Mouse (Mus musculus): ENCODE results near the gene Slc2a13. TPM values are rescaled to one million over a fixed set of nuclear protein-coding genes. Genes with fewer than 3 reads are reported as not detected.

Gene Slc2a13
- 0.43 and 0.62 TPM in 2 replicates for polyA plus RNA-seq (2016; fragmentation: Nextera tagmentation; extraction: Ambion mirVana)

- peak; percentile 91 for DNase-seq (ENCODE audit: extremely low spot score, low spot score)
- 0% methylated on average over 25 of the region's 26 CpGs for WGBS
- Histone ChIP-seq H3K27me3 (ENCODE audit: poor library complexity, severe bottlenecking) (peaks cover 27% of the 10 kb centered on the region), H3K9me3 (no peaks in the 10 kb centered on the region; the same call in 1 of the 2 replicates), H3K4me3 (peak within 1 kb of the TSS; percentile 78), H3K27ac (peak within 1 kb of the TSS; percentile 86), H3K36me3 (replicated peaks) (no peaks in the 10 kb centered on the region), H3K4me1 (peaks cover 23% of the 10 kb centered on the region)
Observed at GRCm38 (mm10) chr15:91573111-91573538, at the start of gene Slc2a13. Gene Slc2a13 (minus strand): TSS chr15:91573261.

GRCm38 (mm10) chr15:91616016-91616415 lies 43.0 kb upstream of the Slc2a13 start:
- 91% methylated on average over 12 of the region's 12 CpGs for WGBS
- Histone ChIP-seq H3K27ac (no peak overlapping the region), H3K27me3 (ENCODE audit: poor library complexity, severe bottlenecking) (no peaks in the 10 kb centered on the region), H3K36me3 (replicated peaks) (no peaks in the 10 kb centered on the region), H3K9me3 (no peaks in the 10 kb centered on the region), H3K4me1 (no peaks in the 10 kb centered on the region), H3K4me3 (no peak overlapping the region)
- no peak for DNase-seq (ENCODE audit: extremely low spot score, low spot score)

DNA sequence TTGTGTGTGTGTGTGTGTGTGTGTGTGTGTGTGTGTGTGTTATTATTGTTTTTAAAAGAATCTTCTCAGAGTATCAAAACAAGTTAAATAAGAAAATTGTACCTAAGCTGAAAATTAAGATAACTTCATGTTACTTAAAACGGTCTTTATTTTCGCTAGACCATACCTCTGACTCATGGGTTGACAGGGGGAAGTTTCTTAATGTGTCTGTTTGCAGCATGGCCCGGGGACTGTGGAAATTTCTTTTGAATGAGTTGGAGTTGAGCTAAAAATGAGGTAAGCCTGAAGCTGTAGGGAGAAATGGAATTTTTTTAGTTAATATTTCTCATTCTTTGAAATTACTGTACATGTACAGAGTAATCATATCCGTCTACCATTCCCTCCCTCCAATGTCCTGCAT lies 42.5 kb upstream of the Slc2a13 start:
- no peak for DNase-seq (ENCODE audit: extremely low spot score, low spot score)
- H3K36me3 ChIP-seq (replicated peaks), result no peaks in the 10 kb centered on the region
- H3K27me3 ChIP-seq (ENCODE audit: poor library complexity, severe bottlenecking), result no peaks in the 10 kb centered on the region
- no peak overlapping the region for H3K27ac ChIP-seq
- no peaks in the 10 kb centered on the region for H3K4me1 ChIP-seq
- H3K9me3 ChIP-seq, result no peaks in the 10 kb centered on the region
- WGBS, result 94% methylated on average over 4 of the region's 4 CpGs
- H3K4me3 ChIP-seq, result no peak overlapping the region

DNA sequence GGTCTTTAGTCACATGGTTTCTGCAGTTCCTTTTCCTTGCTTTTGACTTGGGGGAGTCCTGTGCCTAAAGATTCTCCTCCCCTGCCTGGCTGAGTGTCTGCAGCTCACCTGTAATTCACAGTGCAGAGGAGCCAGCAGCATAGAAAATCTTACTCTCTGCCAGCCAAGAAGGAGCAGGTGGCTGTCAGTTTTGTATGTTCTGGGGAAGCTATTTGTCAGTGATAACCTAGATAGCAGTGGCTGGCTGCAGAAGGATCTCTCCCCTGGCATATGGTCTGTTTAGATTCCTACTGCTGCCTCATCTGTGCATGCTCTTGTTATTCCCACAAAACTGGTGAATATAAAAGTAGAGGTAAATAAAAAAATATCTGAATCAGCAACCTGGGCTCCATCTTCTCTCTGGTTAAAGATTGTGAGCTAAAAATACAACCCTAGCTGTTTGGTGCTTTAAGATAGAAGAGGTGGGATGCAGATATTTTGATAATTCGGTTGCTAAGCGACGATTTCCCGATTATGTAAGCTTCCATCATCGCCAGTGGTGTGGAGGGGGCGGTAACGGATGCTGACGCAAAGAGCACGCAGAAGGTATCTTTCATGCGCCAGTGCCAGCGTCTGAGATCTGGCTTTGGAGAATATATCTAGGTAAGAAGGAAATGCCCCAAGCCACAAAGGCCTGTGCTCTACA lies 41.1 kb upstream of the Slc2a13 start:
- WGBS, result 96% methylated on average over 11 of the region's 11 CpGs
- no peak overlapping the region for H3K4me3 ChIP-seq
- no peaks in the 10 kb centered on the region for H3K27me3 ChIP-seq (ENCODE audit: poor library complexity, severe bottlenecking)
- H3K27ac ChIP-seq, result no peak overlapping the region
- no peaks in the 10 kb centered on the region for H3K4me1 ChIP-seq
- no peak for DNase-seq (ENCODE audit: extremely low spot score, low spot score)
- H3K36me3 ChIP-seq (replicated peaks), result no peaks in the 10 kb centered on the region
- no peaks in the 10 kb centered on the region for H3K9me3 ChIP-seq

DNA sequence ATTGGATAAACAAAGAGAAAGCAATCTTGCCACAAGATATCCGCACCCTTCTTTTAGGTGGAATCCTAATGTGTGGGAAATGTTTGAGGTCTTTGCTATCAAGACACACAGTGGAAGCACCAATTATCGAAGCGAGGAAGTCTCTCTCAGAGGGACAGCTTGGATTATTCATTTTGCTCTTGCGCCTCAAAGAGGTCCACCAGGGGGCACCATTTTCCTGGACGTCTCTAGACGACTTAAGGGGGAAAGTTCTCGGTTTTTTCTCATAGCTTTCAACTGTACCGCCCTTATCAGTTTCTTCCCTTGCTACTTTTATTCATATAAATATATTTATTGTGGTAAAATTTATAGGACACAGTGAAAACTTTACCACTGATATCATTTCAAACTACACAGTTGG lies 36.7 kb upstream of the Slc2a13 start:
- Histone ChIP-seq H3K27me3 (ENCODE audit: poor library complexity, severe bottlenecking) (no peaks in the 10 kb centered on the region), H3K27ac (no peak overlapping the region), H3K9me3 (no peaks in the 10 kb centered on the region), H3K4me1 (no peaks in the 10 kb centered on the region), H3K36me3 (replicated peaks) (no peaks in the 10 kb centered on the region), H3K4me3 (no peak overlapping the region)
- WGBS, result 29% methylated on average over 8 of the region's 8 CpGs
- peak; percentile 29 for DNase-seq (ENCODE audit: extremely low spot score, low spot score)

DNA sequence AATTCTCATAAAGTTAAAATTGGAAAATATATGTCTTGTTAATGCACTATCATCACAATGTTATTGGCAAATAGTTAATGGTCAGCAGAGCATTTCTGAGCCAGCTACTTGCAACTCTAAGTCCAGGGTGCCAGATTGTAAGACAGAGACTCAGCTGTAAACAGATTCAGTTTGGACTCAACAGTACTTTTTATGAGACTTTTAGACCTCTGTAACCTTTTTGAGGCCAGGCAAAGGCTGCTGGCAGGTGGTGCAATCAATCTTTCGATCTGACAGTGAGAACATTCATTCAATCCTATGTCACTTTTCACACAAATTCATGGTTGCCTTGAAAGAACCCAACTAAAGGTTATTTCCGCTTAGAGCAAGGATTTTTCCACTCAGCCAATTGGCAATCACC lies 35.8 kb upstream of the Slc2a13 start:
- WGBS, result 85% methylated on average over 2 of the region's 2 CpGs
- no peaks in the 10 kb centered on the region for H3K36me3 ChIP-seq (replicated peaks)
- no peak overlapping the region for H3K4me3 ChIP-seq

GRCm38 (mm10) chr15:91601197-91601596 lies 28.1 kb upstream of the Slc2a13 start:
- H3K27ac ChIP-seq, result no peak overlapping the region
- H3K36me3 ChIP-seq (replicated peaks), result no peaks in the 10 kb centered on the region
- no peaks in the 10 kb centered on the region for H3K9me3 ChIP-seq
- 93% methylated on average over 7 of the region's 7 CpGs for WGBS
- H3K4me1 ChIP-seq, result no peaks in the 10 kb centered on the region
- no peaks in the 10 kb centered on the region for H3K27me3 ChIP-seq (ENCODE audit: poor library complexity, severe bottlenecking)
- DNase-seq (ENCODE audit: extremely low spot score, low spot score), result no peak
- H3K4me3 ChIP-seq, result no peak overlapping the region

More for the DNA sequence above, 35.8 kb upstream of the Slc2a13 start:
- Histone ChIP-seq H3K4me1 (no peaks in the 10 kb centered on the region), H3K27ac (no peak overlapping the region), H3K9me3 (no peaks in the 10 kb centered on the region), H3K27me3 (ENCODE audit: poor library complexity, severe bottlenecking) (no peaks in the 10 kb centered on the region)
- DNase-seq (ENCODE audit: extremely low spot score, low spot score), result no peak

DNA sequence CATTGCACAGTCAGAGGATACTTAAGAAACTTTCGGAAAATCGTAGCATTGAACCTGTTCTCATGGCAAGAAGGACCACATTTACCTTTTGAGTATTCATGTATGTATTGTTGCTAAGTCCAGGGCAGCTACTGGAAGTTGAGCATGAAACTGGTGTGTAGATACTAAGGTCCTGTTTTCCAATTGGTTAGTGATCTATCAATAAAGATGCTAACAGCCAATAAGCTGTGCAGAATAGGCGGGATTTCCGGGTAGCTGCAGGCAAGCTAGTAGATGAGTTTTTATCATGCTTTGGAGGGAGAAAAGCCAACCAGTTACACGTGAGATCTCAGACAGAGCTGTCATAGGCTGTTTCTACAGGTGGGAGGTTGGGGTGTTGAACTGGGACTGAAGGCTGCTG lies 24.2 kb upstream of the Slc2a13 start:
- H3K27ac ChIP-seq, result no peak overlapping the region
- WGBS, result 90% methylated on average over 5 of the region's 5 CpGs
- H3K4me1 ChIP-seq, result no peaks in the 10 kb centered on the region
- no peak overlapping the region for H3K4me3 ChIP-seq
- no peaks in the 10 kb centered on the region for H3K27me3 ChIP-seq (ENCODE audit: poor library complexity, severe bottlenecking)
- DNase-seq (ENCODE audit: extremely low spot score, low spot score), result no peak
- no peaks in the 10 kb centered on the region for H3K9me3 ChIP-seq
- no peaks in the 10 kb centered on the region for H3K36me3 ChIP-seq (replicated peaks)

DNA sequence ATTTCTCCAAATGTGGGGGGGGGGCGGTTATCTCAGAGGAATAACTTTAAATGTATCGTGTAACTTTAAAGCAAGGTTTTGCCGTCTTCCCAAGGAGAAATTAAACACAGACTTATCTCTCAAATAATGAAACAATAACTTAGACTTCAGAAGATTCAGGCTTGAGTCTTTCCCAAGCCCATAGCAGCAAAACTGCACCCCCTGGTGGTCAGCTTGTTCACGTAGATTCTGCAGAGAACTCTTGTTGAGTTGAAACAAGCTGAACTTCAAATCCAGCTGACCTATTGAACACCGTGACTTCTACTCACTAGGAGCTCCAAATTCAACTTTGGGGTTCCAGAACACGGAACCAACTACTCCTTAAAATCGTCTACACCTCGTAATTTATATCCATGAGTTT lies 1.4 kb upstream of the Slc2a13 start:
- peaks cover 23% of the 10 kb centered on the region for H3K4me1 ChIP-seq
- H3K4me3 ChIP-seq, result no peak overlapping the region
- H3K9me3 ChIP-seq, result no peaks in the 10 kb centered on the region; the same call in 1 of the 2 replicates
- WGBS, result 37% methylated on average over 8 of the region's 8 CpGs
- H3K27me3 ChIP-seq (ENCODE audit: poor library complexity, severe bottlenecking), result peaks cover 27% of the 10 kb centered on the region
- peak; percentile 65 for DNase-seq (ENCODE audit: extremely low spot score, low spot score)
- H3K36me3 ChIP-seq (replicated peaks), result no peaks in the 10 kb centered on the region
- no peak overlapping the region for H3K27ac ChIP-seq

DNA sequence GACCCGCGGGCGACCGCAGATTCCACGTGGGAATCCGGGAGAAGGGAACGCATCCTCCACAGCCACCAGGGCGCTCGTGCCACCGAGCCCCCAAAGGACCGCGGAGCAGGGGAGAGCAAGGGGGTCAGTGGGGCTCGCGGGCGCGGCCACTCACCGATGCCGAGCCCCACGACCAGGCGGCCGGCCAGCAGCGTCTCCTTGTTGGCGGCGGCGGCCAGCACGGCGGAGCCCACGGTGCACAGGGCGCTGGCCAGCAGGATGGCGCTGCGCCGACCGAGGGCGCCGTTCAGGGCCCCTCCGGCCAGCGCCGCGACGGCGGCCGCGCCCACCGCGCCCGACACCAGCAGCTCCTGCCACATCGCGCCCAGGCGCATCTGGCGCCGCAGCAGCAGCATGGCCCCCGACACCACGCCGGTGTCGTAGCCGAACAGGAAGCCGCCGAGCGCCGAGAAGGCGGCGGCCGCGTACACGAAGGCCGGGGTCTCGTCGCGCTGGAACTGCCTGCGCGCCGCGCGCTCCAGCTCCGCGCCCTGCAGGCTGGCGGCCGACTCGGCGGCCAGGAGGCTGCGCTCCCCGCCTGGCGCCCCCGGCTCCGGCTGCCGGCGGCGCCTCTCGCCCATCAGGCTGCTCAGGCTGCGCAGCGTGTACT lies 516 bp downstream of the Slc2a13 start:
- WGBS, result under 1% methylated on average over 85 of the region's 91 CpGs
- peak overlapping the region; percentile 86 for H3K27ac ChIP-seq
- peaks cover 23% of the 10 kb centered on the region for H3K4me1 ChIP-seq
- peak overlapping the region; percentile 78 for H3K4me3 ChIP-seq
- H3K9me3 ChIP-seq, result no peaks in the 10 kb centered on the region; the same call in 1 of the 2 replicates
- H3K36me3 ChIP-seq (replicated peaks), result no peaks in the 10 kb centered on the region
- H3K27me3 ChIP-seq (ENCODE audit: poor library complexity, severe bottlenecking), result peaks cover 27% of the 10 kb centered on the region
- no peak for DNase-seq (ENCODE audit: extremely low spot score, low spot score)

GRCm38 (mm10) chr15:91571981-91572380 lies 1.1 kb downstream of the Slc2a13 start:
- WGBS, result 5% methylated on average over 8 of the region's 8 CpGs
- peaks cover 23% of the 10 kb centered on the region for H3K4me1 ChIP-seq
- H3K9me3 ChIP-seq, result no peaks in the 10 kb centered on the region; the same call in 1 of the 2 replicates
- H3K27ac ChIP-seq, result peak overlapping the region; percentile 86
- H3K4me3 ChIP-seq, result peak overlapping the region; percentile 78
- peaks cover 27% of the 10 kb centered on the region for H3K27me3 ChIP-seq (ENCODE audit: poor library complexity, severe bottlenecking)
- DNase-seq (ENCODE audit: extremely low spot score, low spot score), result no peak
- H3K36me3 ChIP-seq (replicated peaks), result no peaks in the 10 kb centered on the region

DNA sequence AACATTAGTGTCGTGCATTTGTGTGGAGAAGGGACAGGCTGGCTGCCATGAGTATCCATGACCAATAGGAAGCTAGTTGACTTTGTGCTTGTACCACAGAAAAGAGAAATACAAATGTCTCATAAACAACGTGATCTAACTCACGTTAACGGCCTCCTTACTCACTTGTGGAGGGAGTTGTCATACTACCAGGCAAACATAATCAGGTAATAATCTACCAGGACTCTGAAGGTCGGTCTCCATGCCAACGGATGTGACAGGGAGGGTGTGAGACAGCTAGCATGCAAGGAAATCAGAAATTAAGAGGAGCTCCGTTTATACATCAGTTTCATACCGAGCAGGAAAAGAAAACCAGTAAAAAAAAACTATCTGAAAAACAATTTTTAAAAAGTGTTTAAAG lies 6.3 kb downstream of the Slc2a13 start:
- peaks cover 4% of the 10 kb centered on the region for H3K4me1 ChIP-seq
- DNase-seq (ENCODE audit: extremely low spot score, low spot score), result no peak
- no peak overlapping the region for H3K4me3 ChIP-seq
- peaks cover 18% of the 10 kb centered on the region for H3K27me3 ChIP-seq (ENCODE audit: poor library complexity, severe bottlenecking)
- H3K9me3 ChIP-seq, result no peaks in the 10 kb centered on the region
- H3K27ac ChIP-seq, result no peak overlapping the region
- H3K36me3 ChIP-seq (replicated peaks), result no peaks in the 10 kb centered on the region
- 90% methylated on average over 8 of the region's 8 CpGs for WGBS

DNA sequence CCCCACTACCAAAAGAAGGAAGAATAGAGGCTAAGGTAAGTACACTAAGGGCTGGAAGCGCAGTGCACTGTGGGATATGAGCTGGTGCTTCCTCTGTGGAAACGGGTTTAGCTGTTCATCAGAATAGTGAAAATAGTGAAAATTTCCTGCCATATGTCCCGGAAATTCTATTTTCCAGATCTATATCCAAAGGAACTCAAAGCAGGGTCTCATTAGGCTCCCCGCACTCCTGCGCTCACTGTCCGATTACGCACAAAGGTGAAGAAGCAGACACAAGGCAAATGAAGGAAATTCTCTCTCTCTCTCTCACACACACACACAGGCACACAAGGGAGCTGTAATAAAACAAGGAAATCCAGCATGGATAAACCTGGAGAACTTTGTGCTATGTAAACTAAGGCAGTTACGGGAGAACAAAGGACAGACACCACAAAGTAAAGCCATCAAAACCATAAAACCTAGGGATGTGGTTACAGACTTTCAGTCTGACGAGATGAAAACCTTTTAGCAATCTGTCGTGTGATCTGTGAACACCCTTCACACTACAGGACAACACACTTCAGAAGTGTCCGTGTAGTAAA lies 7.9 kb downstream of the Slc2a13 start:
- 95% methylated on average over 11 of the region's 11 CpGs for WGBS
- no peaks in the 10 kb centered on the region for H3K9me3 ChIP-seq
- no peak overlapping the region for H3K4me3 ChIP-seq

More for the DNA sequence above, 7.9 kb downstream of the Slc2a13 start:
- DNase-seq (ENCODE audit: extremely low spot score, low spot score), result no peak
- Histone ChIP-seq H3K27me3 (ENCODE audit: poor library complexity, severe bottlenecking) (peaks cover 1% of the 10 kb centered on the region; the same call in 1 of the 2 replicates), H3K36me3 (replicated peaks) (no peaks in the 10 kb centered on the region), H3K27ac (no peak overlapping the region), H3K4me1 (no peaks in the 10 kb centered on the region)
